Mouse (Mus musculus) MEL (cell line): ENCODE measurements around the gene Metrnl. TPM values are rescaled to one million over a fixed set of nuclear protein-coding genes. Genes with fewer than 3 reads are reported as not detected.

Experiments used
- DNase-seq: peaks from one replicate; pipeline ENCODE4 v3.0.0; 2011; ENCODE audit warnings: low read depth, low spot score
- H3K27ac ChIP-seq: 2 replicates; pipeline ENCODE4 v1.5.1; 2012; ENCODE audit warnings: low read depth, mild to moderate bottlenecking, control low read depth, low read length, moderate library complexity; ENCODE audit not compliant: control insufficient read depth
- H3K27me3 ChIP-seq, 2 experiments: fragments of 150-350 bp in 1 of 2; sonication (generic) in 1 of 2; 2 replicates each; pipeline ENCODE4 v1.6.1; 2012; ENCODE audit warnings: low read length in 2 of 2, mild to moderate bottlenecking in 2 of 2, improper control_type of control experiment in 1 of 2, moderate library complexity in 1 of 2; ENCODE audit not compliant: insufficient read depth in 2 of 2, control insufficient read depth in 1 of 2
- H3K36me3 ChIP-seq, 2 experiments: 2 replicates each; pipeline ENCODE4 v1.6.1; 2012 to 2014; ENCODE audit warnings: low read length in 2 of 2, improper control_type of control experiment in 1 of 2, inconsistent platforms in 1 of 2, mild to moderate bottlenecking in 1 of 2; ENCODE audit not compliant: insufficient read depth in 2 of 2, control insufficient read depth in 1 of 2
- H3K4me1 ChIP-seq, 2 experiments: fragments of 150-350 bp in 1 of 2; sonication (generic) in 1 of 2; 2 replicates each; pipeline ENCODE4 v1.6.1; 2012; ENCODE audit warnings: low read length in 2 of 2, improper control_type of control experiment in 1 of 2, mild to moderate bottlenecking in 1 of 2; ENCODE audit not compliant: insufficient read depth in 2 of 2, control insufficient read depth in 1 of 2
- H3K4me3 ChIP-seq, 2 experiments: fragments of 150-350 bp in 1 of 2; sonication (generic) in 1 of 2; 2 replicates each; pipeline ENCODE4 v1.5.1; 2012; ENCODE audit warnings: low read depth in 2 of 2, low read length in 2 of 2, mild to moderate bottlenecking in 2 of 2, moderate library complexity in 2 of 2, control low read depth in 1 of 2, improper control_type of control experiment in 1 of 2; ENCODE audit not compliant: control insufficient read depth in 1 of 2, insufficient read depth in 1 of 2
- H3K79me2 ChIP-seq: 2 replicates; pipeline ENCODE4 v1.6.1; 2012; ENCODE audit warnings: mild to moderate bottlenecking, low read length, moderate library complexity; ENCODE audit not compliant: control insufficient read depth, poor library complexity, insufficient read depth
- H3K9ac ChIP-seq: 2 replicates; pipeline ENCODE4 v1.6.1; 2012; ENCODE audit warnings: low read depth, mild to moderate bottlenecking, control low read depth, low read length, moderate library complexity; ENCODE audit not compliant: control insufficient read depth, poor library complexity, severe bottlenecking
- H3K9me3 ChIP-seq: fragments of 150-350 bp; sonication (generic); replicated peaks from 2 replicates; pipeline ENCODE4 v1.6.1; 2012; ENCODE audit warnings: mild to moderate bottlenecking, low read length, improper control_type of control experiment, moderate library complexity; ENCODE audit not compliant: insufficient read depth
- CHD1 ChIP-seq: IDR thresholded peaks from 2 replicates; pipeline ENCODE4 v1.6.1; 2012; ENCODE audit warnings: low read depth, mild to moderate bottlenecking, inconsistent platforms, low read length, improper control_type of control experiment
- ELF1 ChIP-seq: IDR thresholded peaks from 2 replicates; pipeline ENCODE4 v1.6.1; 2014; ENCODE audit warnings: low read depth, mild to moderate bottlenecking, inconsistent platforms, low read length, improper control_type of control experiment, moderate library complexity
- GABPA ChIP-seq: IDR thresholded peaks from 2 replicates; pipeline ENCODE4 v1.6.1; 2012; ENCODE audit warnings: low read depth, mild to moderate bottlenecking, inconsistent platforms, low read length, improper control_type of control experiment, moderate library complexity
- JUND ChIP-seq: IDR thresholded peaks from 2 replicates; pipeline ENCODE4 v1.6.1; 2011; ENCODE audit warnings: low read depth, mild to moderate bottlenecking, improper control_type of control experiment, low read length
- KAT2A ChIP-seq: conservative IDR thresholded peaks from 2 replicates; pipeline ENCODE4 v1.6.1; 2012; ENCODE audit warnings: low read depth, low read length, improper control_type of control experiment, inconsistent platforms
- MAX ChIP-seq: IDR thresholded peaks from 2 replicates; pipeline ENCODE4 v1.6.1; 2011; ENCODE audit warnings: low read length, improper control_type of control experiment
- MXI1 ChIP-seq: IDR thresholded peaks from 2 replicates; pipeline ENCODE4 v1.6.1; 2011; ENCODE audit warnings: mild to moderate bottlenecking, low read depth, low read length, improper control_type of control experiment
- POLR2AphosphoS2 ChIP-seq: IDR thresholded peaks from 2 replicates; pipeline ENCODE4 v1.6.1; 2011; ENCODE audit warnings: low read length, improper control_type of control experiment
- RCOR1 ChIP-seq: IDR thresholded peaks from 2 replicates; pipeline ENCODE4 v1.6.1; 2012; ENCODE audit warnings: low read depth, mild to moderate bottlenecking, inconsistent platforms, low read length, improper control_type of control experiment
- SIN3A ChIP-seq: IDR thresholded peaks from 2 replicates; pipeline ENCODE4 v1.6.1; 2012; ENCODE audit warnings: low read length, improper control_type of control experiment, inconsistent platforms
- SMC3 ChIP-seq: IDR thresholded peaks from 2 replicates; pipeline ENCODE4 v1.6.1; 2011; ENCODE audit warnings: low read depth, low read length, improper control_type of control experiment
- TAL1 ChIP-seq: IDR thresholded peaks from 2 replicates; pipeline ENCODE4 v1.6.1; 2012; ENCODE audit warnings: mild to moderate bottlenecking, inconsistent platforms, low read length, moderate library complexity, mixed read lengths
- TCF12 ChIP-seq: IDR thresholded peaks from 2 replicates; pipeline ENCODE4 v1.6.1; 2014; ENCODE audit warnings: low read depth, mild to moderate bottlenecking, inconsistent platforms, low read length, improper control_type of control experiment, moderate library complexity
- USF2 ChIP-seq, 2 experiments: IDR thresholded peaks; 2 replicates each; pipeline ENCODE4 v1.6.1; 2011 to 2012; ENCODE audit warnings: improper control_type of control experiment in 2 of 2, low read length in 2 of 2, borderline replicate concordance in 1 of 2, inconsistent platforms in 1 of 2, low read depth in 1 of 2, mild to moderate bottlenecking in 1 of 2; ENCODE audit not compliant: insufficient read depth in 1 of 2
- ZMIZ1 ChIP-seq: IDR thresholded peaks from 2 replicates; pipeline ENCODE4 v1.6.1; 2012; ENCODE audit warnings: low read depth, mild to moderate bottlenecking, inconsistent platforms, low read length, improper control_type of control experiment, moderate library complexity
- polyA plus RNA-seq, 2 experiments: library from polyadenylated mRNA; stranded (reverse) in 1 of 2; unstranded in 1 of 2; fragments of >175 nt in 1 of 2; fragments of >200 nt in 1 of 2; gene quantifications; 2 replicates each; pipeline versions ENCODE4 v1.2.1 to v1.2.4; 2012; ENCODE audit warnings: low replicate concordance in 2 of 2, low read depth in 1 of 2; ENCODE audit not compliant: insufficient read length in 2 of 2, insufficient read depth in 1 of 2, missing spikeins in 1 of 2
- total RNA-seq: library from RNA; depleted of rRNA; stranded (reverse); fragments of 300-350 nt; gene quantifications from 2 replicates; pipeline ENCODE4 v1.2.3, GENCODE M21; 2012

The Metrnl gene
- total and polyA plus RNA-seq, 3 experiments = 2.7 to 2.9 TPM; not detected in 1

DNA sequence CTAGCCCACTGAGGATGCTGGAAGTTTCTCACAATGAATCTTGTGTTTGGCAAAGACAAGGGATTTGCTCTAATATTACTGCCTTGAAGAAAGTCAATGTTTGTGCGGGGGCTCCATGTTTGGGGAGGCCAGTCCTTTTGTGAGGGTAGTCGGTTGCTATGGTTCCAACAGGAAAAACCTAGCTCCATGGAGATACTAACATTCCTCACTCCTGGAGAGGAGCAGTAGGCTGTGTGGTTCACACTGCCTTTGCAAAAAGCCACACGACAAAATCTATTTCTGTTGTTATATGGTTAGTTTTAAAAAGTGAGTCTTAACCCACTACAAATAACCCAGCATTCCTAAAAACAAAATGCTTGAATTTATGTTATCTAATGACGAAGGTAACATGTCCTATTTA, 47.7 kb upstream of the Metrnl start:
- TF ChIP-seq ZMIZ1 (no peak), TCF12 (no peak), POLR2AphosphoS2 (no peak), TAL1 (no peak), KAT2A (no peak), CHD1 (no peak), GABPA (no peak), MXI1 (no peak), SIN3A (no peak), ELF1 (no peak), JUND (no peak), SMC3 (no peak), USF2 (IDR thresholded peaks at IDR 0.05; ENCODE audit: borderline replicate concordance in 1 of 2, insufficient read depth in 1 of 2, low read depth in 1 of 2, low read length in 2 of 2) (no peak), MAX (no peak), RCOR1 (no peak)
- no peak for DNase-seq
- Histone ChIP-seq H3K9me3 (no peaks in the 10 kb centered on the region), H3K27ac (no peak overlapping the region), H3K36me3 (peaks cover 0 to 14% of the 10 kb centered on the region in 2 experiments; a peak in 2 of 4 replicates), H3K4me1 (peaks cover 10 to 14% of the 10 kb centered on the region in 2 experiments), H3K79me2 (no peaks in the 10 kb centered on the region), H3K4me3 (no peak overlapping the region), H3K9ac (no peak overlapping the region), H3K27me3 (no peaks in the 10 kb centered on the region)

DNA sequence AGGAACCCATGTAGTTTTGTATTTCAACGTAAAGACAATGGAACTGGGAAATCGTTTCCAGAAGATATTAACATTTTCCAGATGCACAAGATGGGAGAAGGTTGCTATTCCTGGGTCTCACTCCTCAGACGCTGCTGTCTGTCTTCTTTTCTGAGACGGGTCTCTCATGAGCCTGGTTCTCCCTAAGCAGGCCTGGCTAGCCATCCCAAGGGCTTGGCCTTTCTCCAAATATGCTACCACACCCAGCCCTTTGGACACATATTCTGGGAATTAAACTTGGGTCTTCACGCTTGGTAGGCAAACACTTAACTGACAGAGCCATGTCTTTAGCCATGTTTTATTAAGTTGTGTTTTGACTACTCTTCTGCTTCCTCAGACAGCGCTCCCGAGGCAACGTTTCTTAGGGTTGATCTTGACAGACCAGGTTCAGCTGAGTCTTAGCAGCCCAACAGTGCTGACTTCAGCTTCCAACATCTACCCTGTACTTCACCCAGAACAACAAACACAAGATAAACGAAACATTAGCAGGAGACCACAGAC, 46.9 kb upstream of the Metrnl start:
- TF ChIP-seq TCF12 = no peak
- TF ChIP-seq, all 39 proteins: peak for 0
- H3K27ac ChIP-seq = no peak overlapping the region
- peaks cover 0 to 14% of the 10 kb centered on the region in 2 experiments; a peak in 2 of 4 replicates for H3K36me3 ChIP-seq
- DNase-seq = no peak
- H3K9ac ChIP-seq = no peak overlapping the region
- H3K79me2 ChIP-seq = no peaks in the 10 kb centered on the region
- peaks cover 10 to 14% of the 10 kb centered on the region in 2 experiments for H3K4me1 ChIP-seq
- no peaks in the 10 kb centered on the region for H3K27me3 ChIP-seq
- no peak overlapping the region for H3K4me3 ChIP-seq
- H3K9me3 ChIP-seq = no peaks in the 10 kb centered on the region
